Mouse (Mus musculus): Measurements from ENCODE around the gene Aunip. TPM values are rescaled to one million over a fixed set of nuclear protein-coding genes. Genes with fewer than 3 reads are reported as not detected.

Gene Aunip
- polyA plus RNA-seq, 1 experiment from 2014 or later, result 3.8 TPM

GRCm38 (mm10) chr4:134468215-134468575 is 42.6 kb upstream of the Aunip start, which contains the start of gene Stmn1:
Stmn1 (plus strand) TSS chr4:134468320.
- no peaks in the 10 kb centered on the region for H3K27me3 ChIP-seq (replicated peaks; ENCODE audit: control insufficient read depth, insufficient read depth, low read length)
- H3K9me3 ChIP-seq (ENCODE audit: control insufficient read depth), result no peaks in the 10 kb centered on the region
- 0 out of 2 replicates have a peak, but pooled peaks cover 5% of the 10 kb centered on the region for H3K36me3 ChIP-seq (ENCODE audit: control insufficient read depth, insufficient read depth)
- H3K27ac ChIP-seq (ENCODE audit: low read depth, low read length), result peak within 1 kb of the TSS; percentile 71
- H3K4me3 ChIP-seq (ENCODE audit: low read depth, low read length), result peak within 1 kb of the TSS; percentile 82
- ATAC-seq, result peak; percentile 92
- no peak for TF ChIP-seq CTCF (IDR thresholded peaks at IDR 0.05; ENCODE audit: low read depth)
- peak within 1 kb of the TSS; percentile 99 for H3K4me2 ChIP-seq (replicated peaks; ENCODE audit: low read depth)
- peak within 1 kb of the TSS; percentile 77 for H3K9ac ChIP-seq (ENCODE audit: low read depth, low read length)
- under 1% methylated on average over 31 of the region's 31 CpGs for WGBS
- no peaks in the 10 kb centered on the region for H3K4me1 ChIP-seq (replicated peaks; ENCODE audit: control insufficient read depth, insufficient read depth, low read length)

GRCm38 (mm10) chr4:134468578-134469266 is 42.1 kb upstream of the Aunip start:
- no peaks in the 10 kb centered on the region for H3K9me3 ChIP-seq (ENCODE audit: control insufficient read depth)
- H3K9ac ChIP-seq (ENCODE audit: low read depth, low read length), result peak overlapping the region; percentile 77
- H3K4me1 ChIP-seq (replicated peaks; ENCODE audit: control insufficient read depth, insufficient read depth, low read length), result no peaks in the 10 kb centered on the region
- H3K4me3 ChIP-seq (ENCODE audit: low read depth, low read length), result peak overlapping the region; percentile 82
- H3K27me3 ChIP-seq (replicated peaks; ENCODE audit: control insufficient read depth, insufficient read depth, low read length), result no peaks in the 10 kb centered on the region
- H3K27ac ChIP-seq (ENCODE audit: low read depth, low read length), result peak overlapping the region; percentile 71
- TF ChIP-seq CTCF (IDR thresholded peaks at IDR 0.05; ENCODE audit: low read depth), result no peak
- 0 out of 2 replicates have a peak, but pooled peaks cover 5% of the 10 kb centered on the region for H3K36me3 ChIP-seq (ENCODE audit: control insufficient read depth, insufficient read depth)
- WGBS, result under 1% methylated on average over 67 of the region's 68 CpGs
- peak overlapping the region; percentile 99 for H3K4me2 ChIP-seq (replicated peaks; ENCODE audit: low read depth)
- ATAC-seq, result peak; percentile 86

GRCm38 (mm10) chr4:134469341-134469796 is 41.4 kb upstream of the Aunip start:
- Histone ChIP-seq H3K9ac (ENCODE audit: low read depth, low read length) (peak overlapping the region; percentile 77; the same call in 1 of the 2 replicates), H3K36me3 (ENCODE audit: control insufficient read depth, insufficient read depth) (0 out of 2 replicates have a peak, but pooled peaks cover 8% of the 10 kb centered on the region), H3K9me3 (ENCODE audit: control insufficient read depth) (no peaks in the 10 kb centered on the region), H3K4me1 (replicated peaks; ENCODE audit: control insufficient read depth, insufficient read depth, low read length) (no peaks in the 10 kb centered on the region), H3K27me3 (replicated peaks; ENCODE audit: control insufficient read depth, insufficient read depth, low read length) (no peaks in the 10 kb centered on the region), H3K27ac (ENCODE audit: low read depth, low read length) (no peak overlapping the region), H3K4me2 (replicated peaks; ENCODE audit: low read depth) (peak overlapping the region; percentile 99), H3K4me3 (ENCODE audit: low read depth, low read length) (peak overlapping the region; percentile 82)
- WGBS, result 9% methylated on average over 6 of the region's 6 CpGs
- ATAC-seq, result no peak
- no peak for TF ChIP-seq CTCF (IDR thresholded peaks at IDR 0.05; ENCODE audit: low read depth)

GRCm38 (mm10) chr4:134469985-134470384 is 40.8 kb upstream of the Aunip start:
- 59% methylated on average over 3 of the region's 3 CpGs for WGBS
- Histone ChIP-seq H3K27me3 (replicated peaks; ENCODE audit: control insufficient read depth, insufficient read depth, low read length) (no peaks in the 10 kb centered on the region), H3K4me2 (replicated peaks; ENCODE audit: low read depth) (peak overlapping the region; percentile 99), H3K9ac (ENCODE audit: low read depth, low read length) (no peak overlapping the region), H3K4me1 (replicated peaks; ENCODE audit: control insufficient read depth, insufficient read depth, low read length) (no peaks in the 10 kb centered on the region), H3K36me3 (ENCODE audit: control insufficient read depth, insufficient read depth) (0 out of 2 replicates have a peak, but pooled peaks cover 14% of the 10 kb centered on the region), H3K4me3 (ENCODE audit: low read depth, low read length) (no peak overlapping the region), H3K9me3 (ENCODE audit: control insufficient read depth) (no peaks in the 10 kb centered on the region), H3K27ac (ENCODE audit: low read depth, low read length) (no peak overlapping the region)
- TF ChIP-seq CTCF (IDR thresholded peaks at IDR 0.05; ENCODE audit: low read depth), result no peak
- ATAC-seq, result no peak

- ATAC-seq, result no peak
- peak; percentile 56 for TF ChIP-seq CTCF (IDR thresholded peaks at IDR 0.05; ENCODE audit: low read depth)
- no peak overlapping the region for H3K4me2 ChIP-seq (replicated peaks; ENCODE audit: low read depth)
- no peak overlapping the region; the same call in 1 of the 2 replicates for H3K27ac ChIP-seq (ENCODE audit: low read depth, low read length)
- H3K36me3 ChIP-seq (ENCODE audit: control insufficient read depth, insufficient read depth), result peaks cover 14% of the 10 kb centered on the region; the same call in 1 of the 2 replicates
- no peaks in the 10 kb centered on the region for H3K4me1 ChIP-seq (replicated peaks; ENCODE audit: control insufficient read depth, insufficient read depth, low read length)
- no peak overlapping the region for H3K9ac ChIP-seq (ENCODE audit: low read depth, low read length)
- H3K9me3 ChIP-seq (ENCODE audit: control insufficient read depth), result no peaks in the 10 kb centered on the region
- H3K4me3 ChIP-seq (ENCODE audit: low read depth, low read length), result no peak overlapping the region
- H3K27me3 ChIP-seq (replicated peaks; ENCODE audit: control insufficient read depth, insufficient read depth, low read length), result no peaks in the 10 kb centered on the region
Observed at GRCm38 (mm10) chr4:134471469-134471868, 39.3 kb upstream of the Aunip start.

GRCm38 (mm10) chr4:134473764-134474163 is 37.0 kb upstream of the Aunip start:
- H3K9me3 ChIP-seq (ENCODE audit: control insufficient read depth), result no peaks in the 10 kb centered on the region
- ATAC-seq, result no peak
- no peak overlapping the region for H3K4me2 ChIP-seq (replicated peaks; ENCODE audit: low read depth)
- no peak overlapping the region for H3K9ac ChIP-seq (ENCODE audit: low read depth, low read length)
- 0 out of 2 replicates have a peak overlapping the region, but pooled peaks have one; percentile 0 for H3K27ac ChIP-seq (ENCODE audit: low read depth, low read length)
- H3K4me3 ChIP-seq (ENCODE audit: low read depth, low read length), result no peak overlapping the region
- TF ChIP-seq CTCF (IDR thresholded peaks at IDR 0.05; ENCODE audit: low read depth), result no peak
- H3K4me1 ChIP-seq (replicated peaks; ENCODE audit: control insufficient read depth, insufficient read depth, low read length), result no peaks in the 10 kb centered on the region
- peaks cover 14% of the 10 kb centered on the region; the same call in 1 of the 2 replicates for H3K36me3 ChIP-seq (ENCODE audit: control insufficient read depth, insufficient read depth)
- H3K27me3 ChIP-seq (replicated peaks; ENCODE audit: control insufficient read depth, insufficient read depth, low read length), result no peaks in the 10 kb centered on the region
- 78% methylated on average over 4 of the region's 4 CpGs for WGBS
